Mouse (Mus musculus): ENCODE data around the gene Lce1l.
"Not testable (repeated sequence)": the region's sequence is repeated elsewhere in the genome, so short reads cannot be mapped to it uniquely, and the experiment has no call there.

DNA sequence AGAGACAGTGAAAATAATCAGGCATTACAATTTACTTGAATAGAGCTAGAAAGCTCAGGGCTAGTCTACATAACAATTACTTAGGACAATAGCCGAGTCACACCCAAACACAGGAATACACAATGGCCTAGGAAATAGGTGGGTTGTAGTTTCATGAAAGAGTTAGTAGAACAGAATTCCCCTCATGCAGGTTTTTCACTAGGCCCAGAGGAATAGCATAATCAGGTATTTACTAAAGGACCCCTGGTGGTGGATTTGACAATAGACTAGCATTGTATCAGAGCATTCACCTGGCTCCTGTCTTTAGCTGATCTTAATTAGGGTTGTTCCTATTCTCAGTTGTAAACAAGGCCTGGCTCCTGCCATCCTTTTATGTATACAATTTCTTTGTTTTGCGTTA lies 35.0 kb downstream of the Lce1l start:
- not testable (repeated sequence) for TF ChIP-seq CTCF (IDR thresholded peaks at IDR 0.05; ENCODE audit: borderline replicate concordance, extremely low read depth, insufficient read depth, insufficient read length); POLR2A (IDR thresholded peaks at IDR 0.05; ENCODE audit: borderline replicate concordance, extremely low read depth, insufficient read depth, insufficient read length, poor library complexity, severe bottlenecking)

Measured in brain, embryonic 14.5 days (tissue).